Mouse (Mus musculus) embryonic facial prominence, embryonic 10.5 days (tissue): ENCODE measurements at regions not wholly inside any gene's neighbourhood (a gene's known extent, or its start where the extent isn't known, plus 50 kb on each side); places are given as distances from the start of the nearest gene placed in this dataset.

Source experiments
- DNase-seq: peaks from one replicate; pipeline ENCODE4 v3.0.0-alpha.2; 2017; ENCODE audit warnings: low spot score
- H3K27ac ChIP-seq: fragments of 300-500 bp; sonication (generic); replicated peaks from 2 replicates; pipeline ENCODE4 v1.5.1; 2016; ENCODE audit warnings: mild to moderate bottlenecking
- H3K27me3 ChIP-seq: fragments of 300-500 bp; sonication (generic); replicated peaks from 2 replicates; pipeline ENCODE4 v1.6.1; 2016; ENCODE audit warnings: low read depth, mild to moderate bottlenecking; ENCODE audit not compliant: poor library complexity, severe bottlenecking
- H3K36me3 ChIP-seq: fragments of 300-500 bp; sonication (generic); replicated peaks from 2 replicates; pipeline ENCODE4 v1.6.1; 2016; ENCODE audit warnings: mild to moderate bottlenecking, moderate library complexity
- H3K4me1 ChIP-seq: fragments of 300-500 bp; sonication (generic); 2 replicates; pipeline ENCODE4 v1.6.1; 2016
- H3K4me3 ChIP-seq: fragments of 300-500 bp; sonication (generic); 2 replicates; pipeline ENCODE4 v1.5.1; 2016; ENCODE audit warnings: mild to moderate bottlenecking, moderate library complexity
- H3K9me3 ChIP-seq: fragments of 300-500 bp; sonication (generic); 2 replicates; pipeline ENCODE4 v1.6.1; 2016; ENCODE audit warnings: mild to moderate bottlenecking
- WGBS: fragments of 180-500 bp; shearing (Covaris S2); methylation state at CpG from one replicate; pipeline ENCODE4 v1.1.7; 2016; 5-methylcytosine and 5-hydroxymethylcytosine counted together

- Histone ChIP-seq H3K36me3 (no peaks in the 10 kb centered on the region), H3K4me1 (peaks cover 13% of the 10 kb centered on the region), H3K4me3 (no peak overlapping the region), H3K27ac (no peak overlapping the region), H3K9me3 (no peaks in the 10 kb centered on the region), H3K27me3 (no peaks in the 10 kb centered on the region)
- 87% methylated on average over 2 of the region's 2 CpGs for WGBS
- no peak for DNase-seq
Measured at GRCm38 (mm10) chr12:117449080-117449479, 67.2 kb upstream of the Rapgef5 start.

GRCm38 (mm10) chr12:117450106-117450505, 66.2 kb upstream of the Rapgef5 start:
- no peaks in the 10 kb centered on the region for H3K27me3 ChIP-seq
- DNase-seq: no peak
- peaks cover 13% of the 10 kb centered on the region for H3K4me1 ChIP-seq
- no peaks in the 10 kb centered on the region for H3K36me3 ChIP-seq
- no peak overlapping the region for H3K4me3 ChIP-seq
- H3K27ac ChIP-seq: 0 out of 2 replicates have a peak overlapping the region, but pooled peaks have one; percentile 14
- H3K9me3 ChIP-seq: no peaks in the 10 kb centered on the region

- peaks cover 13% of the 10 kb centered on the region for H3K4me1 ChIP-seq
- no peaks in the 10 kb centered on the region for H3K36me3 ChIP-seq
- 63% methylated on average over 3 of the region's 3 CpGs for WGBS
- no peak overlapping the region for H3K27ac ChIP-seq
- H3K27me3 ChIP-seq: no peaks in the 10 kb centered on the region
- no peak overlapping the region for H3K4me3 ChIP-seq
- DNase-seq: no peak
- H3K9me3 ChIP-seq: no peaks in the 10 kb centered on the region
Measured at GRCm38 (mm10) chr12:117450871-117451270, 65.4 kb upstream of the Rapgef5 start.

- 57% methylated on average over 4 of the region's 4 CpGs for WGBS
- H3K27ac ChIP-seq: no peak overlapping the region
- H3K4me1 ChIP-seq: peaks cover 13% of the 10 kb centered on the region
Measured at GRCm38 (mm10) chr12:117451441-117451840, 64.8 kb upstream of the Rapgef5 start.

DNA sequence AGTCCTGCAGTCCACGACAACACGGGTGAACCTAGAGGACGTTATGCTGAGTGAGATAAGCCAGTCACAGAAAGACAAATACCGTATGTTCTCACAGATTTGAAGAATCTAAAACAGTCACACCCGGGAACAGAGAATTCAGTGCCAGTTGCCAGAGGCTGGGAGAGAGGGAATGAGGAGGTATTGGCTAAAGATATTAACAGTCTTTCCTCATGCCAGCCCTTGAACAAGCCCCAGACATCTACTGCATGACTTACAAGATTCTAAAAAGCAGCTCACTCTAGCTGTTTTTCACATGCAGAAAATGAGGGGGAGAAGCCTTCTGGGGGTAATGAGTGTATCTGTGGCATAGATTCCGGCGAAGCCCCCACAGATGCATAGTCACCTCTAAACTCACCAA, 60.5 kb upstream of the Rapgef5 start:
- 84% methylated on average over 7 of the region's 7 CpGs for WGBS
- H3K27me3 ChIP-seq: no peaks in the 10 kb centered on the region
- no peak overlapping the region for H3K4me3 ChIP-seq
- no peaks in the 10 kb centered on the region for H3K36me3 ChIP-seq
- no peak overlapping the region for H3K27ac ChIP-seq
- DNase-seq: no peak
- no peaks in the 10 kb centered on the region for H3K9me3 ChIP-seq
- peaks cover 2% of the 10 kb centered on the region; the same call in 1 of the 2 replicates for H3K4me1 ChIP-seq

More at GRCm38 (mm10) chr12:117451441-117451840, 64.8 kb upstream of the Rapgef5 start:
- Histone ChIP-seq H3K36me3 (no peaks in the 10 kb centered on the region), H3K9me3 (no peaks in the 10 kb centered on the region), H3K4me3 (no peak overlapping the region), H3K27me3 (no peaks in the 10 kb centered on the region)
- DNase-seq: no peak

GRCm38 (mm10) chr12:117458132-117459070, 57.9 kb upstream of the Rapgef5 start:
- H3K9me3 ChIP-seq: no peaks in the 10 kb centered on the region
- no peak for DNase-seq
- no peaks in the 10 kb centered on the region for H3K27me3 ChIP-seq

DNA sequence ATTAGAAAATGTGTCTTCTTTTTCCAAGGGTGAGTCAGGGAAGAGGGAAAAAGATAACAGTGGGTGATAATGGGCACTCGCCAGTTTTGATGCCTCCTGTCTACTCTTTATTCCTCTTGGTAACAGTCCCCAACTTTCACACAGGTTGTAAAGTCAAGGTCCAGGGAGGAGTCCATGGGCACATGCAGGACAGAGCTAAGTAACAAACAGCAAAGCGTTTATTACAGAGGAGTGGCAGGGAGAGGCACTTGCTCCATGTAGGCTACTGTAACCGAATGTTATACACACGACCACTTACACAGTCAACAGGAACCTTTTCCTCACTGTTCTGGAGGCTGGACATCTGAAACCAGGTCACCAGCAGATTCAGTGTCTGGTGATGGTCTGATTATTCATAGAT, 56.7 kb upstream of the Rapgef5 start:
- Histone ChIP-seq H3K36me3 (no peaks in the 10 kb centered on the region), H3K27me3 (no peaks in the 10 kb centered on the region), H3K4me3 (no peak overlapping the region), H3K27ac (no peak overlapping the region), H3K9me3 (no peaks in the 10 kb centered on the region), H3K4me1 (peaks cover 8% of the 10 kb centered on the region; the same call in 1 of the 2 replicates)
- WGBS: 81% methylated on average over 4 of the region's 4 CpGs
- no peak for DNase-seq

More at GRCm38 (mm10) chr12:117458132-117459070, 57.9 kb upstream of the Rapgef5 start:
- H3K4me1 ChIP-seq: peaks cover 6% of the 10 kb centered on the region; the same call in 1 of the 2 replicates
- no peak overlapping the region for H3K4me3 ChIP-seq
- no peak overlapping the region for H3K27ac ChIP-seq
- WGBS: 62% methylated on average over 9 of the region's 9 CpGs
- H3K36me3 ChIP-seq: no peaks in the 10 kb centered on the region

DNA sequence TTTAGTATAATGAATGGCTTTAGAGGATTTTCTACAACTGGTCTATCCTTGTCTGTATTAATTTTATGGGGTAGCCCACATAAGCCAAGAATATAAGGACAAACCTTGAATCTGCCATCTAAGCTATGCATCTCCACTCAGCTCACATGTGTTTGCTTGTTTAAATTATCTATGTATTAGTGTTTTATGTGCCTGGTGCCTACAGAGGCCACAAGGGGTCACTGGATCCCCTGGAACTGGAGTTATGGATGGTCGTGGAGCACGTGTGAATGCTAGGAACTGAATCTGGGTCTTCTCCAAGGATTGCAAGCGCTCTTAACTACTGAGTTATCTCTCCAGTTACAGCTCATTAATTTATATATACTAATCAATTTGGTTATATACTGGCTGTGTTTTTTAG, 51.1 kb upstream of the Rapgef5 start:
- peaks cover 8% of the 10 kb centered on the region; the same call in 1 of the 2 replicates for H3K4me1 ChIP-seq
- no peaks in the 10 kb centered on the region for H3K9me3 ChIP-seq
- H3K36me3 ChIP-seq: no peaks in the 10 kb centered on the region
- no peak for DNase-seq
- WGBS: 85% methylated on average over 3 of the region's 3 CpGs
- H3K27ac ChIP-seq: no peak overlapping the region
- no peaks in the 10 kb centered on the region for H3K27me3 ChIP-seq
- no peak overlapping the region for H3K4me3 ChIP-seq

DNA sequence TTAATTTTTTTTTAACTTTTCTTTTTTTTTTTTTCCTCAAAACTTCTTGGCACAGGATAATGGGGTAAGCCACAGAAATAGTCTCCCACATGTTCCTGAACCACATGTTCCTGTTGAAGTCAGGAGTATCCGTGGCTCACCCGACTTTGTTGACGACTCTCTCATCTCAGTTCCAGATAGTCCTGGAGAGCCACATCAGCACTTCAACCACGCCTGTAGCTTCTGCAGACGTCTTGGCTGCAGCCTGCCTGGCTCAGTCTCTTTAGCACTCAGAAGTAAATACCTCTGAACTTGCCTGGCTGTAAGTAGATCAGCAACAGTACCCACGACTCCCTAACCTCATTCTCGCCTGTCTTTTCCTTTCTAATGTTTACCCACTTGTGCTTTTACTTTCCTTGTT, 50.3 kb upstream of the Rapgef5 start:
- no peaks in the 10 kb centered on the region for H3K27me3 ChIP-seq
- no peaks in the 10 kb centered on the region for H3K9me3 ChIP-seq
- H3K27ac ChIP-seq: no peak overlapping the region
- H3K36me3 ChIP-seq: no peaks in the 10 kb centered on the region
- DNase-seq: no peak
- H3K4me1 ChIP-seq: peaks cover 8% of the 10 kb centered on the region; the same call in 1 of the 2 replicates
- H3K4me3 ChIP-seq: no peak overlapping the region
- WGBS: 69% methylated on average over 7 of the region's 7 CpGs
